Mouse (Mus musculus) yolk sac, embryonic 10.5 days (tissue): ENCODE results near the gene Tmem247.
A peak's percentile ranks its signal among the peaks of the same experiment; 100 is the strongest.

ENCODE experiments used
- DNase-seq: peaks from one replicate; pipeline ENCODE4 v3.0.0-alpha.2; 2017; ENCODE audit warnings: low spot score

Gene Tmem247

DNA sequence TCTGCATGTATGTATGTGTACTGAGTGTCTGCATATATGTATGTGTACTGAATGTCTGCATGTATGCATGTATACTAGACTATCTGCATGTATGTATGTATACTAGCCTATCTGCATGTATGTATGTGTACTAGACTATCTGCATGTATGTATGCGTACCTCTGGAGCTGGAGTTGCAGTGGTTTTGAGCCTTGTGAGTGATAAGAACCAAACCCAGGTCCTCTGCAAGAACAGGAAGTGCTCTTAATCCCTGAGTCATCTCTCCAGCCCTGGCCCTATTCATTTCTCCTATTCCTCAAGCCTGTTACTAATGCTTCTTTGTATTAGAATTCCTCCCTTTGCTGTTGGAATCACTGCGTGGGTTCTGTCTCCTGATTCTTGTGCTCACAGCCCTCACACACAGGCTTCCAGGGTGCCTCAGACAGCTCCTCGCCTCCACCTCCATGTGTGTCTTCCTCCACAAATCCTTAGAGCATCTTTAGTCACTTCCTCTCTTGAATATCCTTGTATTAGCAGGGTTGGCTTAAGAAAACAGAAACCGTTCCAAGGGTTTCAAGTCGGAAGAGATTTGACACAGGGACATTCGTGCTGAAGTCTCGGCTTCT, 4.0 kb upstream of the Tmem247 start:
- DNase-seq = no peak

- DNase-seq = no peak
Observed at GRCm38 (mm10) chr17:86915540-86915939, 1.6 kb upstream of the Tmem247 start.

DNA sequence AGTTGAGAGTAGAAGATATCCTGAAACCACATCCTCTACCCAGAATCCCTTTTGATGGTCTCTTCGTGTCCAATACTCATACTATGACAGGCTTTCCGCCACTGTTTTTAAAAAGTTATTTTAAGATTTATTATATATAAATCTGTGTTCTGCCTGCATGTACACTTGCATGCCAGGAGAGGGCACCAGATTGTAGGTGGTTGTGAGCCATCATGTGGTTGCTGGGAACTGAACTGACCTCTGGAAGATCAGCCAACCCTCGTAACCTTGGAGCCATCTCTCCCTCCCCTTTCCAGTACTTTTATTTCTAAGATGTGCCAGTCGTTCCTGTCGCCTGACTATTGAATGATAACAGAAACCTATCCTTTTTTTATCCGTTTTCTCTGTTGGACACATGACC, 1.6 kb downstream of the Tmem247 start:
- no peak for DNase-seq

DNA sequence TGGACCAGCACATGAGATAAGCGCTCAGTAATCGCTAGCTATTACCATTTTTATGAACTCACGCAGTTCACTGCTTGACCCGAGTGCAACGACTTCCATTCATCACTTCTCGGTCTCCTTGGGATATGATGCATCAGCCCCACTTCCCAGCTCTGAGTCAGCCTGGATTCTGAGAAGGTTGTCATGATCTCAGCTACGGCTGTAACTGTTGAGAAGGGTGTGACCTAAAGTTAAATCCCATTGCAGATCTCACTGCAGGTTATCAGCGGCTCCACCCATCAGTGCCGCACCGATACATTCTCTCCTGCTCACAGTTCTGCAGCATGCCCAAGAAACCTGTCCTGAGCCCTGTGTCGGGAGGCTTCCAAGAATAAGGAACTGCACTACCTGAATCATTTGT, 2.6 kb downstream of the Tmem247 start:
- no peak for DNase-seq

GRCm38 (mm10) chr17:86924679-86925078, 7.5 kb downstream of the Tmem247 start:
- no peak for DNase-seq

GRCm38 (mm10) chr17:86926836-86927235, 9.7 kb downstream of the Tmem247 start:
- no peak for DNase-seq

DNA sequence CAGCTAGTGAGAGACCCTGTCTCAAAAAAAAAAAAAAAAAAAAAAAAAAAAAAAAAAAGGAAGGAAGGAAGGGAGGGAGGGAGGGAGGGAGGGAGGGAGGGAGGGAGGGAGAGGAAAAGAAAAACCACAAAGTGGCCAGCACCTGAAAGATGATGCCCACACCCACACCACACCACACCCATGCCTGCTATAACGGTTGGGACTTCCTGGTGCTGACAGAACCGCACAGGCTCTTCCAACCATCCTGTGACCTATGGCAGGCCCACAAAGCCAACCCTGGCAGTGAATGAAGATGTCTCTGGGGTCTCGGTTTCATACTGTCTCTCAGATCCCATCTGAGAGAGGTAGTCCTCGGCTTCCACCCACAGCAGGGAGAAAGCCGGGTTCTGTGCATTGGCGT, 12.2 kb downstream of the Tmem247 start:
- no peak for DNase-seq

DNA sequence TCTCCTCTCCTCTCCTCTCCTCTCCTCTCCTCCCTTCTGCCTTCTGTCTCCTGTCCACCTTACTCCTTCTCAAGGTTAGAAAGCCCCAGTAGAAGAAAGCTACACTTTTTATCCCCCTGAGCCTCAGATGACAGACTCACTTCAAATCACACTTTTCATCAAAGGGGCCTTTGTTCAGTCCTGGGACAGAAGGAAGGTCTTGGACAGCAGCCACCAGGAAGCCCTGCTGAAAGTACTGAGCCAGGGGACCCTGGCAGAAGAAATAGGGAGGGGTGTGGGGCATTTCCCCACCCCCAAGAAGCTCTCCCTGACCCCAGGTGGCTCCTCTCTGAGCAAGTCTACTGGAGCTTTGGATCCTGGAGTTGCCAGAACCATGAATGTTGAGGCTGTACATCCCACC, 12.8 kb downstream of the Tmem247 start:
- no peak for DNase-seq

DNA sequence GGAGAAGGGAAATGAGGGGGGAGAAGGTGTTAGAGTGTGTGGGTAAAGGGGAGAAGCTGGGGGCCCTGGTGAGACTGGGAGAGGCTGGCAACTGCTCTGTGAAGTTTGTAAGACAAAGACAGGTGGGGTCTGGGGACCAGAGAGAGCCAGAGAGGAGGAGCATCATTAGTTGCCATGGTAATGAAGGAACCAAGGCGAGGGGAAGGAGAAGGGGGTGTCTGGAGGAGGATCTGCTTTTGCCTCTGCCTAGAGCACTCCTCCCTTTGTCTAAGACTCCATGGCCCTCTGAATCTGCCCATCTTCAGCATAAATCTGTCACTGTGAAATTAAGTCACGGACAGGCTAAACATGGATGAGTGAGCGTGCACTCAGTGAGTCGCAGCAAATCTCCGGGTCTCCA, 15.7 kb downstream of the Tmem247 start:
- DNase-seq = no peak

- DNase-seq = no peak
Observed at GRCm38 (mm10) chr17:86937064-86937463, 19.9 kb downstream of the Tmem247 start.

DNA sequence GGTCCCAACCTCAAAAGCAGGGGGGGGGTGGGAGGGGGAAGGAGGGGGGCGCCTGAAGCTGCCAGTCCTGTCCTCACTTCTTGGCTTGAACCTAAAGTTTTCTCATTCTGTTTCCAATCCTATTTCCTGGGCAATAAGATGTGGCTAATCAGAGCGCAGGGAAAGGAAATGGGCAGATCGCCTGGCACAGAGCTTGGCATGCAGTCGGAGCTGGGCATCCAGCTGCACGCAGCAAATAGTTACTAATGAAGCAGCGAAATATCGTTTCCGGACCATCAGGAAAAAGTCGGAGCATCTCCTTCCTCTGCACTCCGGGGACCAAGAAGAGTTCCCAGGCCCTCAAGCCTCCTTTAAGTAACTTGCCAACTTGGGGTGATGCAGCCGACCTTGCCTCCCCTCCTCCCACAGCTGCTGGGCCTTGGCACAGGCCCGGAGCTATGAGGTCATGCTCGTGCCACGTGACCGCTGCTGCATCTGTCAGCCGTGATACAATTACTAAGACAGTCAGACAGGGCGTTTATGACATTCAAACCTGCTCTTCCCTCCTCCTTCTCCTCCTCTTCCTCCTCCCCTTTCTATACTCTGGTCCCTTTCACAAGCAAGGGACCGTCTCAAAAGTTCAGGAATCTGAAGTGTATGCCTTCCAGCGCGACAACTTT, 20.5 kb downstream of the Tmem247 start:
- DNase-seq = peak; percentile 70

GRCm38 (mm10) chr17:86938683-86939082, 21.5 kb downstream of the Tmem247 start:
- DNase-seq = no peak

DNA sequence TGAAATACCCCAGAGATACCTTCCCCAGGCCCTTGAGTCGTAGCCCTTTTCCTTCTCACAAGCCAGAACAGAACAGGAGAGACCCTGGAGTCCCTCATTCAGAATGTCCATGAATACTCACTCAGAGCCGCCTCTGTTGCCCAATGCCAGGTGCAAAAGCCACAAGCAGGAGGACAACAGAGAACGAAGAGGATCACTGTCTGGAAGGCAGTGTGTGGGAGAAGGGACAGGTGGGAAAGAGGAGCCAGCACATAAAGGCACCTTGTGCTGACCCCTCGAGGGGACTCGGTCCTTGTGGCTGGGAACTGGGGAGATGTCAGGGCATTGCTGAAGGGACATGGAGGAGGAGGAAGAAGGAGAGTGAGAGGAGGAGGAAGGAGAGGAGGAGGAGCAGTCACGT, 25.0 kb downstream of the Tmem247 start:
- DNase-seq = no peak

GRCm38 (mm10) chr17:86943158-86943557, 26.0 kb downstream of the Tmem247 start:
- no peak for DNase-seq

GRCm38 (mm10) chr17:86946078-86946477, 28.9 kb downstream of the Tmem247 start:
- DNase-seq = no peak

- DNase-seq = no peak
Observed at GRCm38 (mm10) chr17:86947840-86948796, 31.0 kb downstream of the Tmem247 start, which contains the start of gene Atp6v1e2. Gene Atp6v1e2 (minus strand): TSS chr17:86947897.

GRCm38 (mm10) chr17:86948801-86949200, 31.7 kb downstream of the Tmem247 start:
- DNase-seq = no peak

GRCm38 (mm10) chr17:86957239-86957638, 40.1 kb downstream of the Tmem247 start:
- no peak for DNase-seq

- no peak for DNase-seq
Observed at GRCm38 (mm10) chr17:86957968-86958367, 40.8 kb downstream of the Tmem247 start.

DNA sequence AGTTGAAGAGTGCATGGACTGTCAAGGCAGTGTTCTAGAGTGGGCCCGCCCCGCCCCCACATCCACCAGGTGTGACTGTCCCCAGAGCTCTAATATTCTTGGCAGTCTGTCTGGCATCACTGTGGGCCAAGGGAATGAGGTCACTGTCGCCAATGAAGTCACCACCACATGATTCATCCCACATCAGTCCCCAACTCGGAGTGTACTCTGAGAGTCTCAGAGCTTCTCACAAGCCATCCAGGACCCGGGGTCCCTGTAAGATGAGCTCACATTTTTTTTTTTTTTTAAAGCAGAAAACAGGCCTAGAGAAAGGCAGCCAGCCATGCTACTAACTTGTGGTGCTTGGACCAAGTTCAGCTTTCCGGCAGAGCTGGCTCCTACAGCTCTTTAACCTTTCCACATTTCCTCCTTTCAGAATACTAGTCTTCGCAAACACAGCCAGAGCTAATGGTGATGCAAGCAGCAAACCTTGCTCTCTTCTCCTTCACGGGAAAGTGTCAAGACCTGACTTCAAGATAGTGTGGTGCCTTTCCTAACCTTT, 44.2 kb downstream of the Tmem247 start:
- DNase-seq = no peak

GRCm38 (mm10) chr17:86962297-86962893, 45.2 kb downstream of the Tmem247 start:
- DNase-seq = peak; percentile 74
